Mouse (Mus musculus): Measurements from ENCODE around the gene Iqschfp. TPM values are rescaled to one million over a fixed set of nuclear protein-coding genes. Genes with fewer than 3 reads are reported as not detected.

Iqschfp gene
- total RNA-seq, 1 experiment from 2014 or later = not detected

GRCm38 (mm10) chr3:68534571-68535051 lies 642.6 kb downstream of the Iqschfp start:
- no peak for ATAC-seq (ENCODE audit: extremely low read depth, insufficient number of reproducible peaks, low FRiP score, poor library complexity, severe bottlenecking)

GRCm38 (mm10) chr3:68535160-68535728 lies 643.2 kb downstream of the Iqschfp start:
- no peak for ATAC-seq (ENCODE audit: extremely low read depth, insufficient number of reproducible peaks, low FRiP score, poor library complexity, severe bottlenecking)

GRCm38 (mm10) chr3:68536071-68536470 lies 644.0 kb downstream of the Iqschfp start:
- ATAC-seq (ENCODE audit: extremely low read depth, insufficient number of reproducible peaks, low FRiP score, poor library complexity, severe bottlenecking) = no peak

- ATAC-seq (ENCODE audit: extremely low read depth, insufficient number of reproducible peaks, low FRiP score, poor library complexity, severe bottlenecking) = no peak
Observed at GRCm38 (mm10) chr3:68541688-68542087, 649.7 kb downstream of the Iqschfp start.

GRCm38 (mm10) chr3:68542944-68543501 lies 651.0 kb downstream of the Iqschfp start:
- no peak for ATAC-seq (ENCODE audit: extremely low read depth, insufficient number of reproducible peaks, low FRiP score, poor library complexity, severe bottlenecking)

GRCm38 (mm10) chr3:68544811-68545210 lies 652.8 kb downstream of the Iqschfp start:
- no peak for ATAC-seq (ENCODE audit: extremely low read depth, insufficient number of reproducible peaks, low FRiP score, poor library complexity, severe bottlenecking)

- ATAC-seq (ENCODE audit: extremely low read depth, insufficient number of reproducible peaks, low FRiP score, poor library complexity, severe bottlenecking) = no peak
Observed at GRCm38 (mm10) chr3:68545898-68546297, 653.9 kb downstream of the Iqschfp start.

GRCm38 (mm10) chr3:68555087-68555662 lies 663.1 kb downstream of the Iqschfp start:
- no peak for ATAC-seq (ENCODE audit: extremely low read depth, insufficient number of reproducible peaks, low FRiP score, poor library complexity, severe bottlenecking)

GRCm38 (mm10) chr3:68556891-68557290 lies 664.9 kb downstream of the Iqschfp start:
- no peak for ATAC-seq (ENCODE audit: extremely low read depth, insufficient number of reproducible peaks, low FRiP score, poor library complexity, severe bottlenecking)

GRCm38 (mm10) chr3:68558744-68559143 lies 666.7 kb downstream of the Iqschfp start:
- ATAC-seq (ENCODE audit: extremely low read depth, insufficient number of reproducible peaks, low FRiP score, poor library complexity, severe bottlenecking) = no peak

GRCm38 (mm10) chr3:68560057-68560456 lies 668.0 kb downstream of the Iqschfp start:
- no peak for ATAC-seq (ENCODE audit: extremely low read depth, insufficient number of reproducible peaks, low FRiP score, poor library complexity, severe bottlenecking)

GRCm38 (mm10) chr3:68562838-68563237 lies 670.8 kb downstream of the Iqschfp start:
- ATAC-seq (ENCODE audit: extremely low read depth, insufficient number of reproducible peaks, low FRiP score, poor library complexity, severe bottlenecking) = no peak

- ATAC-seq (ENCODE audit: extremely low read depth, insufficient number of reproducible peaks, low FRiP score, poor library complexity, severe bottlenecking) = no peak
Observed at GRCm38 (mm10) chr3:68563922-68564321, 671.9 kb downstream of the Iqschfp start.

GRCm38 (mm10) chr3:68564978-68565674 lies 673.1 kb downstream of the Iqschfp start:
- no peak for ATAC-seq (ENCODE audit: extremely low read depth, insufficient number of reproducible peaks, low FRiP score, poor library complexity, severe bottlenecking)

- no peak for ATAC-seq (ENCODE audit: extremely low read depth, insufficient number of reproducible peaks, low FRiP score, poor library complexity, severe bottlenecking)
Observed at GRCm38 (mm10) chr3:68565675-68566055, 673.6 kb downstream of the Iqschfp start.

- ATAC-seq (ENCODE audit: extremely low read depth, insufficient number of reproducible peaks, low FRiP score, poor library complexity, severe bottlenecking) = no peak
Observed at GRCm38 (mm10) chr3:68567581-68567980, 675.5 kb downstream of the Iqschfp start.

- no peak for ATAC-seq (ENCODE audit: extremely low read depth, insufficient number of reproducible peaks, low FRiP score, poor library complexity, severe bottlenecking)
Observed at GRCm38 (mm10) chr3:68568149-68568548, 676.1 kb downstream of the Iqschfp start.

GRCm38 (mm10) chr3:68568716-68569115 lies 676.7 kb downstream of the Iqschfp start:
- no peak for ATAC-seq (ENCODE audit: extremely low read depth, insufficient number of reproducible peaks, low FRiP score, poor library complexity, severe bottlenecking)

- ATAC-seq (ENCODE audit: extremely low read depth, insufficient number of reproducible peaks, low FRiP score, poor library complexity, severe bottlenecking) = no peak
Observed at GRCm38 (mm10) chr3:68570319-68570718, 678.3 kb downstream of the Iqschfp start.

Data from neutrophil, adult 5-6 weeks (primary cell).